Mouse (Mus musculus) lung, postnatal 14 days (tissue): Measurements from ENCODE around the gene Epha2.

Experiments
- DNase-seq: peaks from one replicate; pipeline ENCODE4 v3.0.0; 2021

Epha2 gene

GRCm38 (mm10) chr4:141280471-141280870, 20.6 kb upstream of the Epha2 start:
- DNase-seq: no peak

GRCm38 (mm10) chr4:141281153-141281552, 19.9 kb upstream of the Epha2 start:
- DNase-seq: peak; percentile 44

GRCm38 (mm10) chr4:141281578-141281977, 19.5 kb upstream of the Epha2 start:
- no peak for DNase-seq

GRCm38 (mm10) chr4:141282087-141282486, 19.0 kb upstream of the Epha2 start:
- no peak for DNase-seq

- DNase-seq: no peak
Observed at GRCm38 (mm10) chr4:141282623-141283022, 18.4 kb upstream of the Epha2 start.

GRCm38 (mm10) chr4:141283176-141283878, 17.7 kb upstream of the Epha2 start:
- no peak for DNase-seq

GRCm38 (mm10) chr4:141283879-141284411, 17.1 kb upstream of the Epha2 start:
- no peak for DNase-seq

GRCm38 (mm10) chr4:141284486-141284885, 16.6 kb upstream of the Epha2 start:
- no peak for DNase-seq

- DNase-seq: no peak
Observed at GRCm38 (mm10) chr4:141285128-141285527, 15.9 kb upstream of the Epha2 start.

GRCm38 (mm10) chr4:141286860-141287517, 14.1 kb upstream of the Epha2 start:
- peak; percentile 72 for DNase-seq

GRCm38 (mm10) chr4:141287518-141288004, 13.5 kb upstream of the Epha2 start:
- no peak for DNase-seq

- DNase-seq: no peak
Observed at GRCm38 (mm10) chr4:141288152-141288551, 12.9 kb upstream of the Epha2 start.

- DNase-seq: no peak
Observed at GRCm38 (mm10) chr4:141291571-141292375, 9.3 kb upstream of the Epha2 start.

GRCm38 (mm10) chr4:141295774-141296186, 5.3 kb upstream of the Epha2 start:
- DNase-seq: no peak

- no peak for DNase-seq
Observed at GRCm38 (mm10) chr4:141297934-141298333, 3.1 kb upstream of the Epha2 start.

GRCm38 (mm10) chr4:141299356-141299755, 1.7 kb upstream of the Epha2 start:
- no peak for DNase-seq

GRCm38 (mm10) chr4:141300196-141300595, 844 bp upstream of the Epha2 start:
- no peak for DNase-seq

GRCm38 (mm10) chr4:141301591-141302427, 769 bp downstream of the Epha2 start:
- peak; percentile 65 for DNase-seq

- DNase-seq: no peak
Observed at GRCm38 (mm10) chr4:141302428-141303401, 1.7 kb downstream of the Epha2 start.

GRCm38 (mm10) chr4:141303402-141304222, 2.6 kb downstream of the Epha2 start:
- no peak for DNase-seq
